Mouse (Mus musculus): ENCODE measurements around the gene Gpi1.

DNA sequence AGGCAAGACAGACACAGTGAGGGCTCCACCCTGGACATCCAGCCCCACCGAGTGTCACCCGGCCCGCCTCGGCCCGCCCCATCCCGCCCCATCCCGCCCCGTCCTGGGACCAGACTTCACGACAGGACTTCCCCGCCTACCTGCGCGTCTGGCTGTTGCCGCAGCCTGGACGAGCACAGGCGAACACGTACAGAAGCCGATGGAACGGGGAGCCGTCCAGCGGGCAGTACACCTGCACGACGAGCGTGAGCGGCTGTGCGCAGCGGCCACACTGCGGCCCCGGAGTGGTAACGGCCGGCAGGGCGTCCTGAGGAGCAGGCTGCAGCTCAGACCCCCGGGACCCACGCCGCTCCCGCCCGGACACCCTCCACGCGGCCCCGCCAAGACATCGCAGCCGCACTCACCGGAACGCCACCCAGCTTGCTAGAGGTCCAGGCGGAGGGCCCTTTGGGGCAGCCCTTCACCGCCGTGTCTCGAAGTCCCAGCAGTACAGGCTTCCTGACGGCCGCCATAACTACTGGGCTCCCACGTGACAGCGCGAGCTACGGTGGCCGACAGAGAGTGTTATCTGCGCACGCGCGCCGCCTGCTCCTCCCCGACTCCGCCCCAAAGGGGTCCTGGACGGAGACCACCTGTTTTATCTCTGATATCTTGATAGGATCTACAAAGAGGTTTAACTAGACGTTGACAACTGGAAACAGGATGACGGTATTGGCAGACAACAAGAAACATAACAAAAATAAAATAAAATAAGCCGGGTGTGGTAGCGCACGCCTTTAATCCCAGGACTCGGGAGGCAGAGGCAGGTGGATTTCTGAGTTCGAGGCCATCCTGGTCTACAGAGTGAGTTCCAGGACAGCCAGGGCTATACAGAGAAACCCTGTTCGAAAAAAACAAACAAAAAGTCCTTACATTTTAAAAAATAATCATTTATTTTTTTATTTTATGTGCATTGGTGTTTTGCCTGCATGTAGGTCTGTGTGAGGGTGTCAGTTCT, 33.7 kb downstream of the Gpi1 start, which contains the start of gene Pdcd2l:
- no peak for TF ChIP-seq CTCF (IDR thresholded peaks at IDR 0.05; ENCODE audit: low read depth)
- no peak for TF ChIP-seq EP300 (IDR thresholded peaks at IDR 0.05; ENCODE audit: low read depth)
